Mouse (Mus musculus) lung, embryonic 14.5 days (tissue): ENCODE measurements around the gene Thap12. TPM values are rescaled to one million over a fixed set of nuclear protein-coding genes. Genes with fewer than 3 reads are reported as not detected.

Experiments
- ATAC-seq: fragments of 200-750 bp; cut with Nextera tagmentation; 2 replicates; pipeline ENCODE4 v1.8.0; 2017; ENCODE audit warnings: mild to moderate bottlenecking, moderate TSS enrichment, moderate library complexity; ENCODE audit not compliant: insufficient read depth
- DNase-seq: peaks from one replicate; pipeline ENCODE4 v3.0.0-alpha.2; 2015
- H3K27ac ChIP-seq: fragments of 300-500 bp; sonication (generic); 2 replicates; pipeline ENCODE4 v1.5.1; 2014; ENCODE audit warnings: low read depth, mild to moderate bottlenecking, moderate library complexity
- H3K27me3 ChIP-seq: fragments of 300-500 bp; sonication (generic); 2 replicates; pipeline ENCODE4 v1.6.1; 2014; ENCODE audit warnings: low read length, control low read depth; ENCODE audit not compliant: insufficient read depth
- H3K36me3 ChIP-seq: fragments of 300-500 bp; sonication (generic); 2 replicates; pipeline ENCODE4 v1.6.1; 2014; ENCODE audit warnings: control low read depth; ENCODE audit not compliant: insufficient read depth
- H3K4me1 ChIP-seq: fragments of 300-500 bp; sonication (generic); 2 replicates; pipeline ENCODE4 v1.6.1; 2014; ENCODE audit warnings: antibody characterized with exemption, control low read depth; ENCODE audit not compliant: insufficient read depth
- H3K4me2 ChIP-seq: fragments of 300-500 bp; sonication (generic); 2 replicates; pipeline ENCODE4 v1.6.1; 2014; ENCODE audit warnings: mild to moderate bottlenecking
- H3K4me3 ChIP-seq: fragments of 300-500 bp; sonication (generic); 2 replicates; pipeline ENCODE4 v1.5.1; 2014; ENCODE audit warnings: low read depth, low read length
- H3K9ac ChIP-seq: fragments of 300-500 bp; sonication (generic); 2 replicates; pipeline ENCODE4 v1.6.1; 2014
- H3K9me3 ChIP-seq: fragments of 300-500 bp; sonication (generic); 2 replicates; pipeline ENCODE4 v1.6.1; 2016; ENCODE audit warnings: low read depth, low read length, control low read depth
- CTCF ChIP-seq: IDR thresholded peaks from 2 replicates; pipeline ENCODE4 v1.5.1; 2016; ENCODE audit warnings: antibody characterized with exemption, low read depth
- WGBS: fragments of 180-500 bp; shearing (Covaris S2); extraction: QIAGEN DNeasy Blood & Tissue Kit; methylation state at CpG from one replicate; pipeline ENCODE4 v1.1.7; 2014; 5-methylcytosine and 5-hydroxymethylcytosine counted together
- polyA plus RNA-seq: library from polyadenylated mRNA; unstranded; fragments of >200 nt; fragmentation: Nextera tagmentation; extraction: Ambion mirVana; gene quantifications from 2 replicates; pipeline ENCODE4 v1.2.1, GENCODE M21; 2014

Gene Thap12
- polyA plus RNA-seq, 1 experiment from 2014 or later, result 81.9 TPM

- Histone ChIP-seq H3K9ac (no peak overlapping the region), H3K36me3 (no peaks in the 10 kb centered on the region), H3K4me2 (no peak overlapping the region), H3K4me1 (peaks cover 14% of the 10 kb centered on the region), H3K4me3 (no peak overlapping the region), H3K9me3 (no peaks in the 10 kb centered on the region), H3K27ac (no peak overlapping the region), H3K27me3 (no peaks in the 10 kb centered on the region)
- 90% methylated on average over 4 of the region's 4 CpGs for WGBS
- DNase-seq (no peak), ATAC-seq (no peak)
- TF ChIP-seq CTCF, result no peak
Measured at GRCm38 (mm10) chr7:98670831-98671230, 32.1 kb upstream of the Thap12 start.

- Histone ChIP-seq H3K36me3 (no peaks in the 10 kb centered on the region), H3K4me3 (no peak overlapping the region), H3K27me3 (no peaks in the 10 kb centered on the region), H3K9ac (no peak overlapping the region), H3K27ac (peak overlapping the region; percentile 76; the same call in 1 of the 2 replicates), H3K4me1 (peaks cover 14% of the 10 kb centered on the region), H3K9me3 (no peaks in the 10 kb centered on the region), H3K4me2 (no peak overlapping the region)
- TF ChIP-seq CTCF, result no peak
- WGBS, result 44% methylated on average over 9 of the region's 9 CpGs
- peak; percentile 21 for DNase-seq
- no peak for ATAC-seq
Measured at GRCm38 (mm10) chr7:98671416-98671815, 31.5 kb upstream of the Thap12 start.

- H3K4me1 ChIP-seq, result peaks cover 14% of the 10 kb centered on the region
- ATAC-seq (peak; percentile 92), DNase-seq (peak; percentile 87)
- peak overlapping the region; percentile 76 for H3K27ac ChIP-seq
- WGBS, result 20% methylated on average over 11 of the region's 11 CpGs
- H3K27me3 ChIP-seq, result no peaks in the 10 kb centered on the region
- H3K4me3 ChIP-seq, result no peak overlapping the region
- H3K36me3 ChIP-seq, result no peaks in the 10 kb centered on the region
- no peaks in the 10 kb centered on the region for H3K9me3 ChIP-seq
- TF ChIP-seq CTCF, result no peak
- peak overlapping the region; percentile 13; the same call in 1 of the 2 replicates for H3K4me2 ChIP-seq
- no peak overlapping the region for H3K9ac ChIP-seq
Measured at GRCm38 (mm10) chr7:98672241-98672955, 30.5 kb upstream of the Thap12 start.

GRCm38 (mm10) chr7:98674344-98674743, 28.6 kb upstream of the Thap12 start:
- no peak overlapping the region for H3K4me3 ChIP-seq
- peaks cover 14% of the 10 kb centered on the region for H3K4me1 ChIP-seq
- no peaks in the 10 kb centered on the region for H3K36me3 ChIP-seq
- no peak overlapping the region for H3K27ac ChIP-seq
- 66% methylated on average over 4 of the region's 4 CpGs for WGBS
- no peaks in the 10 kb centered on the region for H3K9me3 ChIP-seq
- DNase-seq (no peak), ATAC-seq (no peak)
- no peak overlapping the region for H3K4me2 ChIP-seq
- TF ChIP-seq CTCF, result no peak
- H3K9ac ChIP-seq, result no peak overlapping the region
- no peaks in the 10 kb centered on the region for H3K27me3 ChIP-seq

GRCm38 (mm10) chr7:98677511-98677910, 25.4 kb upstream of the Thap12 start:
- Histone ChIP-seq H3K4me2 (no peak overlapping the region), H3K36me3 (no peaks in the 10 kb centered on the region), H3K27ac (no peak overlapping the region), H3K9me3 (no peaks in the 10 kb centered on the region), H3K4me3 (no peak overlapping the region), H3K27me3 (no peaks in the 10 kb centered on the region), H3K9ac (no peak overlapping the region), H3K4me1 (0 out of 2 replicates have a peak, but pooled peaks cover under 1% of the 10 kb centered on the region)
- DNase-seq, result no peak
- no peak for ATAC-seq
- TF ChIP-seq CTCF, result no peak
- WGBS, result 77% methylated on average over 2 of the region's 2 CpGs

- Histone ChIP-seq H3K9ac (no peak overlapping the region), H3K4me2 (peak overlapping the region; percentile 21; the same call in 1 of the 2 replicates), H3K27ac (no peak overlapping the region), H3K4me1 (no peaks in the 10 kb centered on the region), H3K9me3 (no peaks in the 10 kb centered on the region), H3K36me3 (no peaks in the 10 kb centered on the region), H3K4me3 (no peak overlapping the region), H3K27me3 (no peaks in the 10 kb centered on the region)
- ATAC-seq, result no peak
- WGBS, result 36% methylated on average over 7 of the region's 7 CpGs
- no peak for TF ChIP-seq CTCF
- no peak for DNase-seq
Measured at GRCm38 (mm10) chr7:98678441-98678840, 24.5 kb upstream of the Thap12 start.

- DNase-seq, result no peak
- WGBS, result 52% methylated on average over 2 of the region's 2 CpGs
- no peak overlapping the region for H3K9ac ChIP-seq
- no peaks in the 10 kb centered on the region for H3K27me3 ChIP-seq
- no peaks in the 10 kb centered on the region for H3K36me3 ChIP-seq
- no peak for ATAC-seq
- H3K4me3 ChIP-seq, result no peak overlapping the region
- H3K4me1 ChIP-seq, result no peaks in the 10 kb centered on the region
- no peak for TF ChIP-seq CTCF
- H3K27ac ChIP-seq, result no peak overlapping the region
- no peak overlapping the region for H3K4me2 ChIP-seq
- no peaks in the 10 kb centered on the region for H3K9me3 ChIP-seq
Measured at GRCm38 (mm10) chr7:98680691-98681090, 22.2 kb upstream of the Thap12 start.

GRCm38 (mm10) chr7:98682821-98683220, 20.1 kb upstream of the Thap12 start:
- no peaks in the 10 kb centered on the region for H3K27me3 ChIP-seq
- peak; percentile 27; the same call in 1 of the 2 replicates for TF ChIP-seq CTCF
- H3K9ac ChIP-seq, result no peak overlapping the region
- H3K4me3 ChIP-seq, result no peak overlapping the region
- no peaks in the 10 kb centered on the region for H3K4me1 ChIP-seq
- DNase-seq (no peak), ATAC-seq (no peak)
- H3K36me3 ChIP-seq, result no peaks in the 10 kb centered on the region
- WGBS, result 91% methylated on average over 10 of the region's 10 CpGs
- H3K4me2 ChIP-seq, result no peak overlapping the region
- no peaks in the 10 kb centered on the region for H3K9me3 ChIP-seq
- H3K27ac ChIP-seq, result no peak overlapping the region
